Mouse (Mus musculus) kidney, adult 2 months (tissue): ENCODE measurements at regions not wholly inside any gene's neighbourhood (a gene's known extent, or its start where the extent isn't known, plus 50 kb on each side); places are given as distances from the start of the nearest gene placed in this dataset.

ENCODE experiments used
- CTCF ChIP-seq: fragments of 200-500 bp; conservative IDR thresholded peaks from 2 replicates; pipeline ENCODE4 v1.5.1; 2011; ENCODE audit warnings: low read depth, mild to moderate bottlenecking, control low read depth, low read length, moderate library complexity, mixed read lengths; ENCODE audit not compliant: insufficient read depth, insufficient read length
- POLR2A ChIP-seq: fragments of 200-500 bp; IDR thresholded peaks from one replicate; pipeline ENCODE4 v1.6.1; 2011; ENCODE audit warnings: low read depth, low read length, control low read depth

DNA sequence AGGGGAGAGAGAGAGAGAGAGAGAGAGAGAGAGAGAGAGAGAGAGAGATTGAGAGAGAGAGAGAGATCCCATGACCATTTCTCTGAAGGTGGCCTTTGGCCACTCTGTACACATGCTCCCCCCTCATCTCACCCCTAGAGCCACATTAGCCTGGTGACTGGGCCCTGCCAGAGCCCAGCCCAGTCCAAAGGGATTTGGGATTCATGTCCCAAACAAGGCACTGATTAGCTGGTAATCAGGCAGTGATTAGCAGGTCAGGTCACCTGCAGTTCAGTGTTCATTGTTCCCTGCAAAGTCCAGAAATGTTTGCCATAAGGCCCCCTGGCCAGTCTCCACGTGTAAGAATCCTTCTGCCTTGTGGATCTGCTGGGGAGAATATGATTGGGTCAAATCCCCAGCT lies 124.1 kb upstream of the Maf start:
- no peak for TF ChIP-seq CTCF
- no peak for TF ChIP-seq POLR2A
